Mouse (Mus musculus) neural tube, embryonic 12.5 days (tissue): Measurements from ENCODE around the gene Tmem121b. TPM values are rescaled to one million over a fixed set of nuclear protein-coding genes. Genes with fewer than 3 reads are reported as not detected.

Experiments
- ATAC-seq: fragments of 200-750 bp; cut with Nextera tagmentation; 2 replicates; pipeline ENCODE4 v1.8.0; 2017; ENCODE audit warnings: low read depth, mild to moderate bottlenecking, moderate TSS enrichment, moderate library complexity; ENCODE audit not compliant: low FRiP score
- H3K27ac ChIP-seq: fragments of 300-500 bp; sonication (generic); 2 replicates; pipeline ENCODE4 v1.5.1; 2016
- H3K27me3 ChIP-seq: fragments of 300-500 bp; sonication (generic); replicated peaks from 2 replicates; pipeline ENCODE4 v1.6.1; 2016; ENCODE audit warnings: mild to moderate bottlenecking
- H3K36me3 ChIP-seq: fragments of 300-500 bp; sonication (generic); 2 replicates; pipeline ENCODE4 v1.6.1; 2016; ENCODE audit warnings: mild to moderate bottlenecking
- H3K4me1 ChIP-seq: fragments of 300-500 bp; sonication (generic); 2 replicates; pipeline ENCODE4 v1.6.1; 2016
- H3K4me2 ChIP-seq: fragments of 300-500 bp; sonication (generic); replicated peaks from 2 replicates; pipeline ENCODE4 v1.6.1; 2016; ENCODE audit warnings: mild to moderate bottlenecking
- H3K4me3 ChIP-seq: fragments of 300-500 bp; sonication (generic); 2 replicates; pipeline ENCODE4 v1.5.1; 2016
- H3K9ac ChIP-seq: fragments of 300-500 bp; sonication (generic); 2 replicates; pipeline ENCODE4 v1.6.1; 2016; ENCODE audit warnings: mild to moderate bottlenecking
- H3K9me3 ChIP-seq: fragments of 300-500 bp; sonication (generic); 2 replicates; pipeline ENCODE4 v1.6.1; 2016; ENCODE audit warnings: mild to moderate bottlenecking
- WGBS: fragments of 180-500 bp; shearing (Covaris S2); methylation state at CpG from one replicate; pipeline ENCODE4 v1.1.7; 2016; 5-methylcytosine and 5-hydroxymethylcytosine counted together
- polyA plus RNA-seq: library from polyadenylated mRNA; unstranded; fragments of >200 nt; fragmentation: Nextera tagmentation; extraction: Ambion mirVana; gene quantifications from 2 replicates; pipeline ENCODE4 v1.2.1, GENCODE M21; 2016

The Tmem121b gene
- polyA plus RNA-seq, 1 experiment from 2014 or later, result 3.2 TPM

GRCm38 (mm10) chr6:120491064-120491463, 2.5 kb downstream of the Tmem121b start:
- H3K4me1 ChIP-seq, result peaks cover 46% of the 10 kb centered on the region
- H3K4me3 ChIP-seq, result no peak overlapping the region
- H3K27me3 ChIP-seq, result peaks cover 19% of the 10 kb centered on the region
- no peak overlapping the region for H3K9ac ChIP-seq
- peak overlapping the region; percentile 86 for H3K4me2 ChIP-seq
- H3K9me3 ChIP-seq, result no peaks in the 10 kb centered on the region
- H3K36me3 ChIP-seq, result no peaks in the 10 kb centered on the region
- WGBS, result 46% methylated on average over 7 of the region's 7 CpGs
- H3K27ac ChIP-seq, result no peak overlapping the region
- ATAC-seq, result no peak

- H3K4me3 ChIP-seq, result no peak overlapping the region
- H3K4me1 ChIP-seq, result peaks cover 43% of the 10 kb centered on the region
- H3K27me3 ChIP-seq, result peaks cover 16% of the 10 kb centered on the region
- H3K27ac ChIP-seq, result no peak overlapping the region
- H3K9me3 ChIP-seq, result no peaks in the 10 kb centered on the region
- H3K36me3 ChIP-seq, result no peaks in the 10 kb centered on the region
- WGBS, result 57% methylated on average over 2 of the region's 2 CpGs
- H3K4me2 ChIP-seq, result peak overlapping the region; percentile 86; the same call in 1 of the 2 replicates
- no peak for ATAC-seq
- no peak overlapping the region for H3K9ac ChIP-seq
Measured at GRCm38 (mm10) chr6:120489461-120489860, 4.1 kb downstream of the Tmem121b start.

GRCm38 (mm10) chr6:120488647-120489046, 5.0 kb downstream of the Tmem121b start:
- Histone ChIP-seq H3K9me3 (no peaks in the 10 kb centered on the region), H3K27ac (no peak overlapping the region), H3K36me3 (no peaks in the 10 kb centered on the region), H3K4me3 (no peak overlapping the region), H3K4me1 (peaks cover 40% of the 10 kb centered on the region), H3K27me3 (peaks cover 16% of the 10 kb centered on the region), H3K4me2 (no peak overlapping the region), H3K9ac (no peak overlapping the region)
- 80% methylated on average over 3 of the region's 3 CpGs for WGBS
- ATAC-seq, result no peak

- no peaks in the 10 kb centered on the region for H3K27me3 ChIP-seq
- H3K4me1 ChIP-seq, result peaks cover 15% of the 10 kb centered on the region
- no peak for ATAC-seq
- H3K27ac ChIP-seq, result no peak overlapping the region
- no peaks in the 10 kb centered on the region for H3K9me3 ChIP-seq
- 69% methylated on average over 8 of the region's 8 CpGs for WGBS
- H3K4me2 ChIP-seq, result no peak overlapping the region
- H3K36me3 ChIP-seq, result peaks cover 11% of the 10 kb centered on the region
- no peak overlapping the region for H3K9ac ChIP-seq
- H3K4me3 ChIP-seq, result no peak overlapping the region
Measured at GRCm38 (mm10) chr6:120486051-120486510, 7.5 kb downstream of the Tmem121b start.

- no peaks in the 10 kb centered on the region for H3K9me3 ChIP-seq
- ATAC-seq, result no peak
- H3K4me3 ChIP-seq, result no peak overlapping the region
- H3K4me1 ChIP-seq, result peaks cover 6% of the 10 kb centered on the region
- H3K27ac ChIP-seq, result no peak overlapping the region
- H3K36me3 ChIP-seq, result peaks cover 18% of the 10 kb centered on the region
- 89% methylated on average over 3 of the region's 3 CpGs for WGBS
- H3K27me3 ChIP-seq, result no peaks in the 10 kb centered on the region
- no peak overlapping the region for H3K4me2 ChIP-seq
- H3K9ac ChIP-seq, result no peak overlapping the region
Measured at GRCm38 (mm10) chr6:120485038-120485437, 8.6 kb downstream of the Tmem121b start.

GRCm38 (mm10) chr6:120483211-120483626, 10.4 kb downstream of the Tmem121b start:
- no peaks in the 10 kb centered on the region for H3K27me3 ChIP-seq
- H3K9ac ChIP-seq, result no peak overlapping the region
- H3K4me1 ChIP-seq, result no peaks in the 10 kb centered on the region
- H3K4me2 ChIP-seq, result no peak overlapping the region
- peak; percentile 39 for ATAC-seq
- H3K4me3 ChIP-seq, result no peak overlapping the region
- no peaks in the 10 kb centered on the region for H3K9me3 ChIP-seq
- H3K36me3 ChIP-seq, result peaks cover 26% of the 10 kb centered on the region
- 37% methylated on average over 8 of the region's 8 CpGs for WGBS
- no peak overlapping the region for H3K27ac ChIP-seq

GRCm38 (mm10) chr6:120482756-120483155, 10.9 kb downstream of the Tmem121b start:
- Histone ChIP-seq H3K27me3 (no peaks in the 10 kb centered on the region), H3K4me1 (no peaks in the 10 kb centered on the region), H3K4me3 (no peak overlapping the region), H3K36me3 (peaks cover 30% of the 10 kb centered on the region), H3K4me2 (no peak overlapping the region), H3K9me3 (no peaks in the 10 kb centered on the region), H3K27ac (no peak overlapping the region), H3K9ac (no peak overlapping the region)
- no peak for ATAC-seq
- 43% methylated on average over 6 of the region's 6 CpGs for WGBS

- H3K4me2 ChIP-seq, result no peak overlapping the region
- no peaks in the 10 kb centered on the region for H3K9me3 ChIP-seq
- ATAC-seq, result no peak
- no peak overlapping the region for H3K9ac ChIP-seq
- H3K27ac ChIP-seq, result no peak overlapping the region
- peaks cover 30% of the 10 kb centered on the region for H3K36me3 ChIP-seq
- no peaks in the 10 kb centered on the region for H3K27me3 ChIP-seq
- H3K4me3 ChIP-seq, result no peak overlapping the region
- H3K4me1 ChIP-seq, result no peaks in the 10 kb centered on the region
- WGBS, result 90% methylated on average over 14 of the region's 14 CpGs
Measured at GRCm38 (mm10) chr6:120482021-120482420, 11.6 kb downstream of the Tmem121b start.

- ATAC-seq, result no peak
- Histone ChIP-seq H3K27ac (no peak overlapping the region), H3K27me3 (no peaks in the 10 kb centered on the region), H3K36me3 (peaks cover 30% of the 10 kb centered on the region), H3K4me1 (no peaks in the 10 kb centered on the region), H3K9me3 (no peaks in the 10 kb centered on the region), H3K4me3 (no peak overlapping the region), H3K9ac (no peak overlapping the region), H3K4me2 (no peak overlapping the region)
- 90% methylated on average over 6 of the region's 6 CpGs for WGBS
Measured at GRCm38 (mm10) chr6:120481538-120481937, 12.1 kb downstream of the Tmem121b start.

- no peak overlapping the region for H3K4me3 ChIP-seq
- whole genome bisulfite sequencing, result 91% methylated on average over 5 of the region's 5 CpGs
- peaks cover 30% of the 10 kb centered on the region for H3K36me3 ChIP-seq
- H3K27ac ChIP-seq, result no peak overlapping the region
- H3K27me3 ChIP-seq, result no peaks in the 10 kb centered on the region
- no peaks in the 10 kb centered on the region for H3K9me3 ChIP-seq
- no peaks in the 10 kb centered on the region for H3K4me1 ChIP-seq
- H3K9ac ChIP-seq, result no peak overlapping the region
- no peak overlapping the region for H3K4me2 ChIP-seq
- no peak for ATAC-seq
Measured at GRCm38 (mm10) chr6:120480361-120480760, 13.2 kb downstream of the Tmem121b start.

- Histone ChIP-seq H3K27me3 (no peaks in the 10 kb centered on the region), H3K36me3 (peaks cover 30% of the 10 kb centered on the region), H3K27ac (no peak overlapping the region), H3K9me3 (no peaks in the 10 kb centered on the region), H3K9ac (no peak overlapping the region), H3K4me1 (peaks cover 2% of the 10 kb centered on the region; the same call in 1 of the 2 replicates), H3K4me3 (no peak overlapping the region), H3K4me2 (no peak overlapping the region)
- 86% methylated on average over 2 of the region's 2 CpGs for WGBS
- ATAC-seq, result no peak
Measured at GRCm38 (mm10) chr6:120479302-120479701, 14.3 kb downstream of the Tmem121b start.

- Histone ChIP-seq H3K36me3 (peaks cover 13% of the 10 kb centered on the region), H3K9me3 (no peaks in the 10 kb centered on the region)
Measured at GRCm38 (mm10) chr6:120475288-120475687, 18.3 kb downstream of the Tmem121b start.

GRCm38 (mm10) chr6:120473427-120473826, 20.2 kb downstream of the Tmem121b start:
- Histone ChIP-seq H3K4me2 (0 out of 2 replicates have a peak overlapping the region, but pooled peaks have one; percentile 20), H3K4me3 (no peak overlapping the region), H3K9me3 (no peaks in the 10 kb centered on the region), H3K27me3 (no peaks in the 10 kb centered on the region), H3K36me3 (peaks cover 5% of the 10 kb centered on the region), H3K9ac (no peak overlapping the region), H3K4me1 (peaks cover 37% of the 10 kb centered on the region), H3K27ac (peak overlapping the region; percentile 62; the same call in 1 of the 2 replicates)
- WGBS, result 27% methylated on average over 5 of the region's 5 CpGs
- ATAC-seq, result peak; percentile 30; the same call in 1 of the 2 replicates

More at GRCm38 (mm10) chr6:120475288-120475687, 18.3 kb downstream of the Tmem121b start:
- WGBS, result 83% methylated on average over 8 of the region's 8 CpGs
- Histone ChIP-seq H3K27ac (no peak overlapping the region), H3K9ac (no peak overlapping the region), H3K27me3 (no peaks in the 10 kb centered on the region), H3K4me3 (no peak overlapping the region), H3K4me1 (peaks cover 37% of the 10 kb centered on the region), H3K4me2 (no peak overlapping the region)
- ATAC-seq, result no peak
